Mouse (Mus musculus) limb, embryonic 12.5 days (tissue): Measurements from ENCODE around the gene Pagr1a. TPM values are rescaled to one million over a fixed set of nuclear protein-coding genes. Genes with fewer than 3 reads are reported as not detected.

Experiments used
- ATAC-seq: fragments of 200-750 bp; cut with Nextera tagmentation; 2 replicates; pipeline ENCODE4 v1.8.0; 2017; ENCODE audit warnings: low read depth, moderate TSS enrichment; ENCODE audit not compliant: insufficient number of reproducible peaks, insufficient read depth, low FRiP score, low TSS enrichment
- H3K27ac ChIP-seq: fragments of 300-500 bp; sonication (generic); 2 replicates; pipeline ENCODE4 v1.5.1; 2016; ENCODE audit warnings: mild to moderate bottlenecking, moderate library complexity
- H3K27me3 ChIP-seq: fragments of 300-500 bp; sonication (generic); 2 replicates; pipeline ENCODE4 v1.6.1; 2016; ENCODE audit warnings: mild to moderate bottlenecking, moderate library complexity
- H3K36me3 ChIP-seq: fragments of 300-500 bp; sonication (generic); 2 replicates; pipeline ENCODE4 v1.6.1; 2016; ENCODE audit warnings: mild to moderate bottlenecking, moderate library complexity
- H3K4me1 ChIP-seq: fragments of 300-500 bp; sonication (generic); replicated peaks from 2 replicates; pipeline ENCODE4 v1.6.1; 2016
- H3K4me2 ChIP-seq: fragments of 300-500 bp; sonication (generic); 2 replicates; pipeline ENCODE4 v1.6.1; 2016; ENCODE audit warnings: mild to moderate bottlenecking, moderate library complexity
- H3K4me3 ChIP-seq: fragments of 300-500 bp; sonication (generic); replicated peaks from 2 replicates; pipeline ENCODE4 v1.5.1; 2016; ENCODE audit warnings: mild to moderate bottlenecking
- H3K9ac ChIP-seq: fragments of 300-500 bp; sonication (generic); replicated peaks from 2 replicates; pipeline ENCODE4 v1.6.1; 2016; ENCODE audit warnings: mild to moderate bottlenecking, moderate library complexity
- H3K9me3 ChIP-seq: fragments of 300-500 bp; sonication (generic); 2 replicates; pipeline ENCODE4 v1.6.1; 2016; ENCODE audit warnings: mild to moderate bottlenecking, moderate library complexity
- WGBS: fragments of 180-500 bp; shearing (Covaris S2); methylation state at CpG from one replicate; pipeline ENCODE4 v1.1.7; 2016; 5-methylcytosine and 5-hydroxymethylcytosine counted together
- polyA plus RNA-seq: library from polyadenylated mRNA; unstranded; fragments of >200 nt; fragmentation: Nextera tagmentation; extraction: Ambion mirVana; gene quantifications from 2 replicates; pipeline ENCODE4 v1.2.1, GENCODE M21; 2016

The Pagr1a gene
- polyA plus RNA-seq: 33.0 and 34.4 TPM in 2 replicates

GRCm38 (mm10) chr7:127016971-127017949 lies at the start of gene Pagr1a:
TSS of gene Pagr1a (minus strand) at chr7:127017352.
- H3K4me1 ChIP-seq: peaks cover 69% of the 10 kb centered on the region
- H3K36me3 ChIP-seq: peaks cover 50% of the 10 kb centered on the region
- H3K9ac ChIP-seq: peak within 1 kb of the TSS; percentile 89
- H3K4me2 ChIP-seq: peak within 1 kb of the TSS; percentile 92
- no peaks in the 10 kb centered on the region for H3K27me3 ChIP-seq
- ATAC-seq: peak; percentile 63
- H3K27ac ChIP-seq: peak within 1 kb of the TSS; percentile 97
- no peaks in the 10 kb centered on the region for H3K9me3 ChIP-seq
- peak within 1 kb of the TSS; percentile 68 for H3K4me3 ChIP-seq
- WGBS: 3% methylated on average over 39 of the region's 39 CpGs

- Histone ChIP-seq H3K4me2 (no peak overlapping the region), H3K27me3 (0 out of 2 replicates have a peak, but pooled peaks cover 3% of the 10 kb centered on the region), H3K4me1 (no peaks in the 10 kb centered on the region), H3K9ac (no peak overlapping the region), H3K9me3 (0 out of 2 replicates have a peak, but pooled peaks cover 3% of the 10 kb centered on the region), H3K4me3 (no peak overlapping the region), H3K27ac (no peak overlapping the region), H3K36me3 (no peaks in the 10 kb centered on the region)
- WGBS: 75% methylated on average over 4 of the region's 4 CpGs
- ATAC-seq: no peak
Observed at GRCm38 (mm10) chr7:127066317-127066716, 49.2 kb upstream of the Pagr1a start.

GRCm38 (mm10) chr7:127065538-127065937 lies 48.4 kb upstream of the Pagr1a start:
- Histone ChIP-seq H3K36me3 (no peaks in the 10 kb centered on the region), H3K9ac (no peak overlapping the region), H3K27ac (no peak overlapping the region), H3K4me3 (no peak overlapping the region), H3K27me3 (0 out of 2 replicates have a peak, but pooled peaks cover 4% of the 10 kb centered on the region), H3K4me2 (no peak overlapping the region), H3K9me3 (0 out of 2 replicates have a peak, but pooled peaks cover 3% of the 10 kb centered on the region), H3K4me1 (no peaks in the 10 kb centered on the region)
- WGBS: 86% methylated on average over 6 of the region's 6 CpGs
- no peak for ATAC-seq

GRCm38 (mm10) chr7:127055026-127055585 lies 38.0 kb upstream of the Pagr1a start:
- Histone ChIP-seq H3K4me1 (no peaks in the 10 kb centered on the region), H3K9me3 (no peaks in the 10 kb centered on the region), H3K36me3 (no peaks in the 10 kb centered on the region), H3K27ac (no peak overlapping the region), H3K9ac (no peak overlapping the region), H3K4me3 (no peak overlapping the region), H3K4me2 (no peak overlapping the region), H3K27me3 (peaks cover 3% of the 10 kb centered on the region; the same call in 1 of the 2 replicates)
- no peak for ATAC-seq
- WGBS: 78% methylated on average over 5 of the region's 5 CpGs

- ATAC-seq: peak; percentile 75; the same call in 1 of the 2 replicates
- Histone ChIP-seq H3K4me2 (peak within 1 kb of the TSS; percentile 82), H3K9ac (peak within 1 kb of the TSS; percentile 83), H3K4me1 (peaks cover 17% of the 10 kb centered on the region), H3K36me3 (peaks cover 22% of the 10 kb centered on the region), H3K27ac (peak within 1 kb of the TSS; percentile 76; the same call in 1 of the 2 replicates), H3K9me3 (no peaks in the 10 kb centered on the region), H3K4me3 (peak within 1 kb of the TSS; percentile 86), H3K27me3 (no peaks in the 10 kb centered on the region)
- under 1% methylated on average over 53 of the region's 53 CpGs for WGBS
Observed at GRCm38 (mm10) chr7:127041851-127042672, 24.9 kb upstream of the Pagr1a start, which contains the start of gene Kif22. TSS of gene Kif22 (minus strand) at chr7:127042471.

GRCm38 (mm10) chr7:127031244-127031643 lies 14.1 kb upstream of the Pagr1a start:
- H3K27ac ChIP-seq: no peak overlapping the region
- no peak for ATAC-seq
- WGBS: 72% methylated on average over 1 of the region's 1 CpGs
- H3K9ac ChIP-seq: no peak overlapping the region
- no peak overlapping the region for H3K4me3 ChIP-seq
- H3K4me2 ChIP-seq: no peak overlapping the region
- H3K9me3 ChIP-seq: no peaks in the 10 kb centered on the region
- H3K4me1 ChIP-seq: peaks cover 8% of the 10 kb centered on the region
- no peaks in the 10 kb centered on the region for H3K27me3 ChIP-seq
- H3K36me3 ChIP-seq: peaks cover 84% of the 10 kb centered on the region

- Histone ChIP-seq H3K4me2 (no peak overlapping the region), H3K36me3 (peaks cover 76% of the 10 kb centered on the region), H3K9ac (no peak overlapping the region), H3K9me3 (no peaks in the 10 kb centered on the region), H3K27ac (no peak overlapping the region), H3K4me1 (peaks cover 8% of the 10 kb centered on the region), H3K4me3 (no peak overlapping the region), H3K27me3 (no peaks in the 10 kb centered on the region)
- ATAC-seq: no peak
- 91% methylated on average over 1 of the region's 1 CpGs for WGBS
Observed at GRCm38 (mm10) chr7:127030172-127030571, 13.0 kb upstream of the Pagr1a start.

- Histone ChIP-seq H3K27me3 (no peaks in the 10 kb centered on the region), H3K4me1 (peaks cover 29% of the 10 kb centered on the region), H3K4me3 (peak overlapping the region; percentile 98), H3K9me3 (no peaks in the 10 kb centered on the region), H3K9ac (peak overlapping the region; percentile 99), H3K4me2 (peak overlapping the region; percentile 92), H3K27ac (peak overlapping the region; percentile 99), H3K36me3 (peaks cover 74% of the 10 kb centered on the region)
- ATAC-seq: peak; percentile 9
- WGBS: 72% methylated on average over 8 of the region's 8 CpGs
Observed at GRCm38 (mm10) chr7:127027885-127028284, 10.7 kb upstream of the Pagr1a start.

- H3K9ac ChIP-seq: peak within 1 kb of the TSS; percentile 99
- H3K27ac ChIP-seq: peak within 1 kb of the TSS; percentile 99
- peak within 1 kb of the TSS; percentile 92 for H3K4me2 ChIP-seq
- WGBS: 2% methylated on average over 56 of the region's 63 CpGs
- H3K9me3 ChIP-seq: no peaks in the 10 kb centered on the region
- peak within 1 kb of the TSS; percentile 98 for H3K4me3 ChIP-seq
- H3K4me1 ChIP-seq: peaks cover 36% of the 10 kb centered on the region
- H3K36me3 ChIP-seq: peaks cover 74% of the 10 kb centered on the region
- no peaks in the 10 kb centered on the region for H3K27me3 ChIP-seq
- ATAC-seq: peak; percentile 88
Observed at GRCm38 (mm10) chr7:127026984-127027726, 10.0 kb upstream of the Pagr1a start, which contains the start of gene Maz. TSS of gene Maz (minus strand) at chr7:127027037.

GRCm38 (mm10) chr7:127026616-127026983 lies 9.4 kb upstream of the Pagr1a start:
- Histone ChIP-seq H3K9me3 (no peaks in the 10 kb centered on the region), H3K4me2 (peak overlapping the region; percentile 92), H3K27me3 (no peaks in the 10 kb centered on the region), H3K4me3 (peak overlapping the region; percentile 98), H3K36me3 (peaks cover 74% of the 10 kb centered on the region), H3K9ac (peak overlapping the region; percentile 99), H3K27ac (peak overlapping the region; percentile 99), H3K4me1 (peaks cover 42% of the 10 kb centered on the region)
- no peak for ATAC-seq
- no CpG with 5 or more reads among the region's 48 CpGs for WGBS
